Mouse (Mus musculus) natural killer cell, adult 2 months (primary cell): Measurements from ENCODE around the gene Dynll1.

Experiments
- DNase-seq, 2 experiments: peaks; one replicate each; pipeline ENCODE4 v3.0.0; 2022; ENCODE audit warnings: low spot score in 2 of 2

The Dynll1 gene

DNA sequence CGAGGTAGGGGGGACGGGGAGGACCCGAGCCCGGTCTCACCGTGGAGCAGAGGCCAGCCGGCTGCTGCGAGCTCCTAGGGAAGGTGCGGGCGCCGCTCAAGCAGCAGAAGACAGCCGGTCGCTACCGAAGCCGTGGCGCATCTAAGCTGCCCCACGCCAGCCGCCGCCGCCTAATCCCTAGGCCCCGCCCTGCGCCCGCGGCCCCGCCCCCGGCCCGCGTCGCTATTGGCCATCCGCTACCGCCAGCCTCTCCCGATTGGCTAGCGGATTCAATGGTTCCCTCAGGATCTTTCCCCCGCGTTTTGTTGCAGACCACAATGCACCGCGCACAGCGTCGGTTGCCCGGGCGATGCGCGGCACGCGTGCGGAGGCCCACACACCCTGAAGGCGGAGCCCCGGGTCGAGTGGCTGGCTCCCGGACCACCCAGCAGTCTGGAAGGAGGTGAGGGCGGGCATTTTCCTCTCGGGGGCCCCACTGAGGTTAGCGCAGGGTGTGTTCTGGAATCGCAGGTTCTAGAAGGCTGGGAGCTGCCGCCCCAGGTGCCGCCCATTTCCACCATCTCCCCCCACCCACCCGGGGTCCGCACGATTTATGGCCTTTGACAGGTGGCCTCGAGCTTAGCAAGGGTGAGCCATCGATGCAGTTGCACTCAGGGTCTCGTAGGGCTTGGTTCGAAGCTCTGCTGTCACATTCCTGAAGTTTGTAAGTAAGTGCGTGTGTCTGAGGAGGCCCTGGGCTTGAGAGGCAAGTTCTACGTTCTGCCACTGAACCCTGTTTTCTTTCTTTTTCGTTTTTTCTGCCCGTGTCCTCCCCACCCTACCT lies at the start of gene Dynll1:
Gene Dynll1 (minus strand): TSS at position 208 of the 823 bp plus-strand sequence.
- peak; percentile 99 for DNase-seq

GRCm38 (mm10) chr5:115349225-115349555 lies 48.4 kb upstream of the Dynll1 start:
- DNase-seq: no peak

- peak; percentile 98 to 99 for DNase-seq
These were observed 47.9 kb upstream of the Dynll1 start, which contains the start of gene Cox6a1 for GRCm38 (mm10) chr5:115348546-115349224. Cox6a1 (minus strand) TSS chr5:115348981.

DNA sequence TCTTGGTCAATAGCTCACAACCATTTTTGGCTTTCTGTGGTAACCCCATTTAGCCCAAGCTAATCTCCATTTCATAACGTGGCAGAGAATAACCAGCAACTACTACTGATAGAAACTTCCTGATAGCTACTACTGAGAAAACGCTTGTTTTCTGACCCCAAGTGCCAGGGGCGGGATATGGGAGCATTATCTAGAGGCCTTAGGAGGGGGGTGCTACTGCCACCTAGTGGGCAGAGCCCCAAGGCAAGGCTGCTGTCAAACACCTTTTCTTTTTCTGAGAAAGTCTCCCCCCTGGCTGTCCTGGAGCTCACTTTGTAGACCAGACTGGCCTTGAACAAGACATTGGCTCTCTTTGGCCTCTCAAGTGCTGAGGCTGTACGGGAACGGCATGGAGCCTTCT lies 46.8 kb upstream of the Dynll1 start:
- peak; percentile 82 to 88 for DNase-seq

GRCm38 (mm10) chr5:115341314-115342165 lies 40.7 kb upstream of the Dynll1 start:
- DNase-seq: no peak

- peak; percentile 81 to 86 for DNase-seq
These were observed 39.9 kb upstream of the Dynll1 start, which contains the start of the genes Gatc and Triap1 for GRCm38 (mm10) chr5:115340577-115341313. Gatc (minus strand) TSS chr5:115341178. Triap1 (plus strand) TSS chr5:115341225.

GRCm38 (mm10) chr5:115340007-115340406 lies 39.2 kb upstream of the Dynll1 start:
- DNase-seq: no peak

DNA sequence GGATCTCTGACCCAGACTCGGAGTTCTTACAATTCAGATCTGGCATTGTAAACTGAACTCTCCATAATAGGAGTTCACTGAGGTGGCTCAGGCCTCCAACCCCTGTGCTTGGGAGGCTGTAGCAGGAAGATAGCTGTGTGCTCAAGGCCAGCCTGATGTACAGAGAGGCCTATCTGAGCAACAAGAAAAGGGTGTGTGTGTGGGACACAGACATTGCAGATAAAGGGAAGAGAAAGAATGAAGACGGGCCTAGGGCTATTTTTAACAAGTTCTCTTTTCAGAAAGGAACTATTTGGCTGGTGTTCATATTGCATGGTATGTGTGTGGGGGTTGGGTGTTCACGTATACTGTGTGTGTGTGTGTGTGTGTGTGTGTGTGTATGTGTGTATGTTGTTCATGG lies 32.8 kb upstream of the Dynll1 start:
- no peak for DNase-seq

DNA sequence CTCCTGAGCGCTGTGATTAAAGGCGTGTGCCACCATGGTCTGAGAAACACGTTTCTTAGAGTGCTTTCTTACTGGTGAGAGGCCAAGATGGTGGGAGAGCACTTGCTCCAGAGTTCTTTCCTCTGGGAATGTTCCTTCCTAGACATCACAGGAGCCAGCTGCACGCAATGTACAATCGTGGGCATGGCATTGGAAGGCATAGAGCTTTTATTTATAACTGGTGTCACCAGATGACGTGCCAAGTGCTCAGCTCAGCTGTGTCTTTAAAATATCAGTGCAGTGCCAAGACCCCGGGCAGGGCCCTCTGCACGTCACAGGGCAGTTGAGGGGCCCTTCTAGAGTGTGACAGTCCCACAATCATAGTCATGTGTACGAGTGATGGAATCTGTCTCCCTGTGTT lies 30.2 kb upstream of the Dynll1 start:
- no peak for DNase-seq

DNA sequence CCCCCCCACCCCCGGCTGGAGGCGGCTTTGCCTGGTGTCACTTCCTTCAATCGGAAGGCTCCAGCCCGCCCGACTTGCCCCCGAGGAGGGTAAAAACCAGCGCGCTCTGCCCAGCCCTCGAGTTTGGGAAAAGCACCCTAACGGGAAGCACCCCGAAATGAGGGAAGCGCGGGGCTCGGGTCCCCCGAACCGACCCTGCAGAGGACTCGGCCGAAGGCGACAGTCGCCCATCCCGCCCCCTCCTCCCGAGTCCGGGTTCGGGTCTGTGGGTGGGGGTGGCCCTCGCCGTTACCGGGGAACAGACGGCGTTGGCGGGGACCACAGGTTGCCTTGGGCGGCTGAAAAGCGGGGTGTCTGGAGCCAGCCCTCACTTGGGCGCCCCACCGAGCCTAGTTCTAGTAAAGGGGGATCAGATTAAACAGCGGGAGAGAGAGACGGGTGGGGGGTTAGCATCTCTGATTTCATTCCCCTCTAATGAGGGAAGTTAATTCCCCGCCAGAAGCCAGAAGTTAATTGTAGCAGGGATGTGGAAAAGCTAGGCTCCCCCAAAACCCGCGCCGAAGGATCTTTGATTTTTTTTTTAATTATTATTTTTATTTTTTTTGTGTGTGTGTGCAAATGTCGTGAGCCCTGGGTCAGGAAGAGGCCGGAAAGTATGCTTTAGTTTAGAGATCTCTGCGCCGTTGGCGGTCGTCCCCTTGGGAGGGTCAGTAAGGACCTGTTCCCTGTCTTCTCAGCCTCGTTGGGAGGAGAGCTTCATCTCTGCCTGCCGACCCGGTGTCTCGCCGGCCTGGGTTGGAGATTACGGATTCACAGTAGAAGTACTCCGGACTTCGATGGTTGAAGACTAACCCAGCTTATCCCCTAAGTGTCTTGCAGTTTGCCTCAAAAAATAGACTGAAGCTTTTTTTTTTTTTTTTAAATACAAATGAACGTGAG lies 27.1 kb upstream of the Dynll1 start:
- DNase-seq: peak; percentile 4 to 22

GRCm38 (mm10) chr5:115326875-115327609 lies 26.2 kb upstream of the Dynll1 start, which contains the start of gene Srsf9:
Srsf9 (plus strand) TSS chr5:115327177.
- DNase-seq: peak; percentile 90 to 93

- peak in 1 of 2 experiments; percentile 13 for DNase-seq
These were observed 25.5 kb upstream of the Dynll1 start for GRCm38 (mm10) chr5:115326256-115326831.

DNA sequence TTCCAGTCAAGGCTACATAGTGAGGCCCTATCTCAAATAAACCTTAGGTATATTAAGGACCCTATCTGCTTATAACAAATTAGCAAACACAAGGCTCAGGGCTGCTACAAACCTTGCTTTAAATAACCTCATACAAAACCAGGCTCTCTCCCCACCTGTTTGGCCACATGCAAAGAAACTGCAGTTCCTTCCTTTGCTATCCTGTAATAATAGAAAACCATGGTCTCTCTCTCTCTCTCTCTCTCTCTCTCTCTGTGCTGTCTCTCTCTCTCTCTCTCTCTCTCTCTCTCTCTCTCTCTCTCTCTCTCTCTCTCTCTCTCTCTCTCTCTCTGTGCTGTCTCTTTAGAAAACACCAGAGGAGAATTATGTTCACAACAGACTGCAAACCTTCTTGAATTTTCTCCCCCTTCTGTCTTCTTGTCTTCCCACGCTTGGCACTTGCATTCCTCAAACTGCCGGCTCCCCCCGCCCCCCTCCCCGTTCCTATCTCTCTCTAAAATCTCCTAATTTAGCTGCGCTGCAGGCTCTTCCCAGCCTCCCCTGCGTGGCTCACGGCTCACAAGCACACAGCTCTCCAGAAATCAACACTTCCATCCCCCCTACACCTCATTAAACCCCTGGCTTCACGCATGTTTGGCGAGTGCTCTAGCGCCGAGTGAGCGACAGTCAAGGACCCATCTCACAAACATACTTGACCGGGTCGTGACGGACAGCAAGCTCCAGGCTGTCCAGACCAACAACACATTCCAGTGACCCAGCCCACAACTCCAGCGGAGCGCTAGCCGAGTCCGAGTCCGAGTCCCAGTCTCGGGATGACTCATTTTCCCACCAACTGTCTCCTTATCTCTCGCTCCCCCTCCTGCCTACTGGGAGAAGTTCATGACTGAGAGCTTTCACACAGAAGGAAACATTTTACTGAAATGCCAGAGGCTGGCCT lies 18.5 kb upstream of the Dynll1 start:
- no peak for DNase-seq

- no peak for DNase-seq
These were observed 17.0 kb upstream of the Dynll1 start for GRCm38 (mm10) chr5:115317645-115318328.

GRCm38 (mm10) chr5:115316968-115317644 lies 16.3 kb upstream of the Dynll1 start:
- no peak for DNase-seq

GRCm38 (mm10) chr5:115313668-115313943 lies 12.8 kb upstream of the Dynll1 start:
- DNase-seq: peak in 1 of 2 experiments; percentile 11
